Mouse (Mus musculus): Measurements from ENCODE around the gene Slc25a35.
"Not testable (repeated sequence)": the region's sequence is repeated elsewhere in the genome, so short reads cannot be mapped to it uniquely, and the experiment has no call there.

Slc25a35 gene

GRCm38 (mm10) chr11:68961596-68961995, 6.3 kb upstream of the Slc25a35 start:
- in situ Hi-C loops (cut with MboI, MseI): no loop called here

GRCm38 (mm10) chr11:68962159-68962558, 5.8 kb upstream of the Slc25a35 start:
- in situ Hi-C loops (cut with MboI, MseI): not testable (repeated sequence)

- in situ Hi-C loops (cut with MboI, MseI): no loop called here
Observed at GRCm38 (mm10) chr11:68963405-68963804, 4.5 kb upstream of the Slc25a35 start.

- in situ Hi-C loops (cut with MboI, MseI): no loop called here
Observed at GRCm38 (mm10) chr11:68965050-68965449, 2.9 kb upstream of the Slc25a35 start.

- in situ Hi-C loops (cut with MboI, MseI): no loop called here
Observed at GRCm38 (mm10) chr11:68965845-68966244, 2.1 kb upstream of the Slc25a35 start.

- in situ Hi-C loops (cut with MboI, MseI): no loop called here
Observed at GRCm38 (mm10) chr11:68966554-68966953, 1.4 kb upstream of the Slc25a35 start.

- in situ Hi-C loops (cut with MboI, MseI): no loop called here
Observed at GRCm38 (mm10) chr11:68968752-68969151, 821 bp downstream of the Slc25a35 start.

GRCm38 (mm10) chr11:68970232-68970631, 2.3 kb downstream of the Slc25a35 start:
- in situ Hi-C loops (cut with MboI, MseI): no loop called here

GRCm38 (mm10) chr11:68973250-68974058, 5.5 kb downstream of the Slc25a35 start:
- in situ Hi-C loops (cut with MboI, MseI): not testable (repeated sequence)

- in situ Hi-C loops (cut with MboI, MseI): no loop called here
Observed at GRCm38 (mm10) chr11:68974059-68974450, 6.1 kb downstream of the Slc25a35 start.

- in situ Hi-C loops (cut with MboI, MseI): no loop called here
Observed at GRCm38 (mm10) chr11:68975085-68975484, 7.2 kb downstream of the Slc25a35 start, which contains the start of gene Rangrf. TSS of gene Rangrf (minus strand) at chr11:68975185.

- in situ Hi-C loops (cut with MboI, MseI): no loop called here
Observed at GRCm38 (mm10) chr11:68975601-68976000, 7.7 kb downstream of the Slc25a35 start.

- in situ Hi-C loops (cut with MboI, MseI): no loop called here
Observed at GRCm38 (mm10) chr11:68979320-68979733, 11.4 kb downstream of the Slc25a35 start.

GRCm38 (mm10) chr11:68980919-68981318, 13.0 kb downstream of the Slc25a35 start:
- in situ Hi-C loops (cut with MboI, MseI): no loop called here

- in situ Hi-C loops (cut with MboI, MseI): no loop called here
Observed at GRCm38 (mm10) chr11:68982639-68983369, 14.9 kb downstream of the Slc25a35 start.

GRCm38 (mm10) chr11:68987365-68987882, 19.5 kb downstream of the Slc25a35 start:
- in situ Hi-C loops (cut with MboI, MseI): loop anchor here (5.0 kb wide), 1 partner anchor 75 kb away; no protein-coding TSS in a partner anchor

GRCm38 (mm10) chr11:68988341-68988740, 20.4 kb downstream of the Slc25a35 start:
- in situ Hi-C loops (cut with MboI, MseI): loop anchor here (5.0 kb wide), 1 partner anchor 76 kb away; no protein-coding TSS in a partner anchor

- in situ Hi-C loops (cut with MboI, MseI): no loop called here
Observed at GRCm38 (mm10) chr11:68993122-68993521, 25.2 kb downstream of the Slc25a35 start.

- in situ Hi-C loops (cut with MboI, MseI): no loop called here
Observed at GRCm38 (mm10) chr11:68994377-68994776, 26.4 kb downstream of the Slc25a35 start.

GRCm38 (mm10) chr11:68997080-68997479, 29.1 kb downstream of the Slc25a35 start:
- in situ Hi-C loops (cut with MboI, MseI): no loop called here

- in situ Hi-C loops (cut with MboI, MseI): not testable (repeated sequence)
Observed at GRCm38 (mm10) chr11:69002782-69003181, 34.9 kb downstream of the Slc25a35 start.

GRCm38 (mm10) chr11:69003592-69003991, 35.7 kb downstream of the Slc25a35 start:
- in situ Hi-C loops (cut with MboI, MseI): no loop called here
